Mouse (Mus musculus) MEL (cell line): ENCODE data around the gene Osbpl3. TPM values are rescaled to one million over a fixed set of nuclear protein-coding genes. Genes with fewer than 3 reads are reported as not detected.

ENCODE experiments used
- DNase-seq: peaks from one replicate; pipeline ENCODE4 v3.0.0; 2011; ENCODE audit warnings: low read depth, low spot score
- H3K27ac ChIP-seq: 2 replicates; pipeline ENCODE4 v1.5.1; 2012; ENCODE audit warnings: low read depth, mild to moderate bottlenecking, control low read depth, low read length, moderate library complexity; ENCODE audit not compliant: control insufficient read depth
- H3K27me3 ChIP-seq, 2 experiments: fragments of 150-350 bp in 1 of 2; sonication (generic) in 1 of 2; 2 replicates each; pipeline ENCODE4 v1.6.1; 2012; ENCODE audit warnings: low read length in 2 of 2, mild to moderate bottlenecking in 2 of 2, improper control_type of control experiment in 1 of 2, moderate library complexity in 1 of 2; ENCODE audit not compliant: insufficient read depth in 2 of 2, control insufficient read depth in 1 of 2
- H3K36me3 ChIP-seq, 2 experiments: 2 replicates each; pipeline ENCODE4 v1.6.1; 2012 to 2014; ENCODE audit warnings: low read length in 2 of 2, improper control_type of control experiment in 1 of 2, inconsistent platforms in 1 of 2, mild to moderate bottlenecking in 1 of 2; ENCODE audit not compliant: insufficient read depth in 2 of 2, control insufficient read depth in 1 of 2
- H3K4me1 ChIP-seq, 2 experiments: fragments of 150-350 bp in 1 of 2; sonication (generic) in 1 of 2; 2 replicates each; pipeline ENCODE4 v1.6.1; 2012; ENCODE audit warnings: low read length in 2 of 2, improper control_type of control experiment in 1 of 2, mild to moderate bottlenecking in 1 of 2; ENCODE audit not compliant: insufficient read depth in 2 of 2, control insufficient read depth in 1 of 2
- H3K4me3 ChIP-seq, 2 experiments: fragments of 150-350 bp in 1 of 2; sonication (generic) in 1 of 2; 2 replicates each; pipeline ENCODE4 v1.5.1; 2012; ENCODE audit warnings: low read depth in 2 of 2, low read length in 2 of 2, mild to moderate bottlenecking in 2 of 2, moderate library complexity in 2 of 2, control low read depth in 1 of 2, improper control_type of control experiment in 1 of 2; ENCODE audit not compliant: control insufficient read depth in 1 of 2, insufficient read depth in 1 of 2
- H3K79me2 ChIP-seq: 2 replicates; pipeline ENCODE4 v1.6.1; 2012; ENCODE audit warnings: mild to moderate bottlenecking, low read length, moderate library complexity; ENCODE audit not compliant: control insufficient read depth, poor library complexity, insufficient read depth
- H3K9ac ChIP-seq: 2 replicates; pipeline ENCODE4 v1.6.1; 2012; ENCODE audit warnings: low read depth, mild to moderate bottlenecking, control low read depth, low read length, moderate library complexity; ENCODE audit not compliant: control insufficient read depth, poor library complexity, severe bottlenecking
- H3K9me3 ChIP-seq: fragments of 150-350 bp; sonication (generic); replicated peaks from 2 replicates; pipeline ENCODE4 v1.6.1; 2012; ENCODE audit warnings: mild to moderate bottlenecking, low read length, improper control_type of control experiment, moderate library complexity; ENCODE audit not compliant: insufficient read depth
- BHLHE40 ChIP-seq: IDR thresholded peaks from 2 replicates; pipeline ENCODE4 v1.6.1; 2012; ENCODE audit warnings: low read depth, mild to moderate bottlenecking, inconsistent platforms, low read length, improper control_type of control experiment, borderline replicate concordance
- CHD2 ChIP-seq: IDR thresholded peaks from 2 replicates; pipeline ENCODE4 v1.6.1; 2011; ENCODE audit warnings: low read length, improper control_type of control experiment
- E2F4 ChIP-seq: IDR thresholded peaks from 2 replicates; pipeline ENCODE4 v1.6.1; 2011; ENCODE audit warnings: low read depth, low read length, improper control_type of control experiment, borderline replicate concordance
- ELF1 ChIP-seq: IDR thresholded peaks from 2 replicates; pipeline ENCODE4 v1.6.1; 2014; ENCODE audit warnings: low read depth, mild to moderate bottlenecking, inconsistent platforms, low read length, improper control_type of control experiment, moderate library complexity
- ETS1 ChIP-seq: IDR thresholded peaks from 2 replicates; pipeline ENCODE4 v1.6.1; 2012; ENCODE audit warnings: low read depth, mild to moderate bottlenecking, inconsistent platforms, low read length, improper control_type of control experiment, moderate library complexity
- GABPA ChIP-seq: IDR thresholded peaks from 2 replicates; pipeline ENCODE4 v1.6.1; 2012; ENCODE audit warnings: low read depth, mild to moderate bottlenecking, inconsistent platforms, low read length, improper control_type of control experiment, moderate library complexity
- HCFC1 ChIP-seq: IDR thresholded peaks from 2 replicates; pipeline ENCODE4 v1.6.1; 2012; ENCODE audit warnings: low read depth, mild to moderate bottlenecking, inconsistent platforms, low read length, improper control_type of control experiment, moderate library complexity
- KAT2A ChIP-seq: conservative IDR thresholded peaks from 2 replicates; pipeline ENCODE4 v1.6.1; 2012; ENCODE audit warnings: low read depth, low read length, improper control_type of control experiment, inconsistent platforms
- MEF2A ChIP-seq: IDR thresholded peaks from 2 replicates; pipeline ENCODE4 v1.6.1; 2014; ENCODE audit warnings: low read depth, mild to moderate bottlenecking, inconsistent platforms, low read length, improper control_type of control experiment; ENCODE audit not compliant: poor library complexity, insufficient replicate concordance, severe bottlenecking; ENCODE audit errors: extremely low read depth
- MXI1 ChIP-seq: IDR thresholded peaks from 2 replicates; pipeline ENCODE4 v1.6.1; 2011; ENCODE audit warnings: mild to moderate bottlenecking, low read depth, low read length, improper control_type of control experiment
- MYB ChIP-seq: IDR thresholded peaks from 2 replicates; pipeline ENCODE4 v1.6.1; 2011; ENCODE audit warnings: mild to moderate bottlenecking, low read depth, low read length, improper control_type of control experiment
- NELFE ChIP-seq: IDR thresholded peaks from 2 replicates; pipeline ENCODE4 v1.6.1; 2011; ENCODE audit warnings: low read depth, low read length, improper control_type of control experiment
- RCOR1 ChIP-seq: IDR thresholded peaks from 2 replicates; pipeline ENCODE4 v1.6.1; 2012; ENCODE audit warnings: low read depth, mild to moderate bottlenecking, inconsistent platforms, low read length, improper control_type of control experiment
- SIN3A ChIP-seq: IDR thresholded peaks from 2 replicates; pipeline ENCODE4 v1.6.1; 2012; ENCODE audit warnings: low read length, improper control_type of control experiment, inconsistent platforms
- TBP ChIP-seq: IDR thresholded peaks from 2 replicates; pipeline ENCODE4 v1.8.0; 2011; ENCODE audit warnings: low read depth, low read length, improper control_type of control experiment
- TCF12 ChIP-seq: IDR thresholded peaks from 2 replicates; pipeline ENCODE4 v1.6.1; 2014; ENCODE audit warnings: low read depth, mild to moderate bottlenecking, inconsistent platforms, low read length, improper control_type of control experiment, moderate library complexity
- UBTF ChIP-seq: IDR thresholded peaks from 2 replicates; pipeline ENCODE4 v1.6.1; 2012; ENCODE audit warnings: low read depth, mild to moderate bottlenecking, inconsistent platforms, low read length, improper control_type of control experiment, moderate library complexity, borderline replicate concordance; ENCODE audit not compliant: insufficient read depth
- ZC3H11A ChIP-seq: IDR thresholded peaks from 2 replicates; pipeline ENCODE4 v1.6.1; 2012; ENCODE audit warnings: low read depth, mild to moderate bottlenecking, inconsistent platforms, low read length, improper control_type of control experiment
- ZKSCAN1 ChIP-seq: IDR thresholded peaks from 2 replicates; pipeline ENCODE4 v1.6.1; 2012; ENCODE audit warnings: low read depth, mild to moderate bottlenecking, inconsistent platforms, low read length, improper control_type of control experiment, moderate library complexity
- polyA plus RNA-seq, 2 experiments: library from polyadenylated mRNA; stranded (reverse) in 1 of 2; unstranded in 1 of 2; fragments of >175 nt in 1 of 2; fragments of >200 nt in 1 of 2; gene quantifications; 2 replicates each; pipeline versions ENCODE4 v1.2.1 to v1.2.4; 2012; ENCODE audit warnings: low replicate concordance in 2 of 2, low read depth in 1 of 2; ENCODE audit not compliant: insufficient read length in 2 of 2, insufficient read depth in 1 of 2, missing spikeins in 1 of 2
- total RNA-seq: library from RNA; depleted of rRNA; stranded (reverse); fragments of 300-350 nt; gene quantifications from 2 replicates; pipeline ENCODE4 v1.2.3, GENCODE M21; 2012

The Osbpl3 gene
- total and polyA plus RNA-seq, 3 experiments: 4.9 to 5.6 TPM; not detected in 1

DNA sequence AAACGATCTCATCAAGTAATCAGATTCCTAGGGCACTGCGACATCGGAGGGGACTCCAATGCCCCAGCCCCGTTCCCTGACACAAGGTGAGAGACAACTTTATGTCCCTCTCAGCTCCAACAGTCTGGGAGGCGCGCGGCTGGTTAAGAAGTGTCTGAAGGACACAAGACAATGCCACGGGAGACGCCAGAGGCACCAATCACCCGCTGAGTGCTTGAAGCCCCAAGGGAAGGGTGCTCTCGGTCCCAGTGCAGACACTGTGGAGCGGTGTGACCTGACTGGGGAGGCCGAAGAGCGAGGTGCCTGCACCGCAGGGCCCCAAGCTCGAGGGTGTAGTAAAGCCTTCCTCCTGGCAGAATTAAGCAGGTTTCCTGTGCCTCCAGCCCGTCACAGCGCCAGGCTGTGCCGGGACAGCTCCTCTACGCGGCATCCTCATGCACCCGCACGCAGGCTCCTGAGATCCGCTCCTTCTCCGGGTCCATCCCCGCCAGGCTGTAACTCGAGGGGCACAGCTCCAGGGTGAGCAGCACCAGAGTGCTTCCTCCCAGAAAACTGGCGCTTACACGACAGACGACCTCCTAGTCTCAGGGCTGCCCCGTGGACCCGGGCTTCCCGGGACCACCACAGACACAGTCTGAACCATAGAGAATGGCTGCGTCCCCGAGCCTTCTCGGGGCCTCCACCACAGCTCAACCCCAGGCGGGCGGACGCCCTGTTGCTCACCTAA lies 736 bp downstream of the Osbpl3 start:
- Histone ChIP-seq H3K27me3 (no peaks in the 10 kb centered on the region), H3K4me3 (peak overlapping the region; percentile 66 to 70), H3K36me3 (peaks cover 0 to 2% of the 10 kb centered on the region in 2 experiments; a peak in 2 of 4 replicates), H3K79me2 (no peaks in the 10 kb centered on the region; the same call in 1 of the 2 replicates), H3K4me1 (peaks cover 0 to 9% of the 10 kb centered on the region in 2 experiments; a peak in 2 of 4 replicates), H3K9me3 (no peaks in the 10 kb centered on the region), H3K9ac (peak overlapping the region; percentile 77), H3K27ac (peak overlapping the region; percentile 68)
- TF ChIP-seq RCOR1 (no peak), TBP (no peak), ZKSCAN1 (no peak), SIN3A (no peak), NELFE (no peak), ELF1 (no peak), ETS1 (no peak), E2F4 (no peak), BHLHE40 (no peak), HCFC1 (no peak), UBTF (no peak), MYB (no peak), CHD2 (no peak), GABPA (no peak), ZC3H11A (no peak), KAT2A (no peak), TCF12 (no peak)
- DNase-seq: peak; percentile 60

DNA sequence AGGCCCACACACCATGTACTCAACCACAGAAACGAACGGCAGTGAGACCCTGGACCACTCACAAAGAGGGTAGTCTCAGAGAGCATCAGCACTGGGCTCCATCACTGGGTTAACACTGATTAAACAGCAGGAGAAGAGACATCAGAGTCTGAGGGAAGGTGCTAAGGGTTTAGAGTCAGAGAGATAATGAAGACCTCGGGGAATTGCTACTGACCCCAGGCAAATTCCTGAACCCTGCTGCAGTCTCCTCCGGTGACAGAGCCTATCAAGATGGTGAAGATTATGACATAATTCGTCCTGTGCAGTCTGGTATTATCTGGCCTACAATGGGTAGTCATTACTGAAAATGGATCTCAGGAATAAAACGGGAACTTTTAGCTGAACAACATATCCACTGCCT lies 2.4 kb downstream of the Osbpl3 start:
- Histone ChIP-seq H3K9ac (no peak overlapping the region), H3K79me2 (no peaks in the 10 kb centered on the region; the same call in 1 of the 2 replicates), H3K27ac (no peak overlapping the region), H3K9me3 (no peaks in the 10 kb centered on the region), H3K27me3 (no peaks in the 10 kb centered on the region), H3K36me3 (no peaks in the 10 kb centered on the region), H3K4me3 (no peak overlapping the region), H3K4me1 (peaks cover 0 to 3% of the 10 kb centered on the region in 2 experiments; a peak in 1 of 4 replicates)
- DNase-seq: no peak
- TF ChIP-seq MEF2A: no peak
- TF ChIP-seq MXI1: no peak
